Mouse (Mus musculus) limb, embryonic 12.5 days (tissue): ENCODE results near the gene Slc45a2. TPM values are rescaled to one million over a fixed set of nuclear protein-coding genes. Genes with fewer than 3 reads are reported as not detected.

Experiments
- ATAC-seq: fragments of 200-750 bp; cut with Nextera tagmentation; 2 replicates; pipeline ENCODE4 v1.8.0; 2017; ENCODE audit warnings: low read depth, moderate TSS enrichment; ENCODE audit not compliant: insufficient number of reproducible peaks, insufficient read depth, low FRiP score, low TSS enrichment
- H3K27ac ChIP-seq: fragments of 300-500 bp; sonication (generic); 2 replicates; pipeline ENCODE4 v1.5.1; 2016; ENCODE audit warnings: mild to moderate bottlenecking, moderate library complexity
- H3K27me3 ChIP-seq: fragments of 300-500 bp; sonication (generic); 2 replicates; pipeline ENCODE4 v1.6.1; 2016; ENCODE audit warnings: mild to moderate bottlenecking, moderate library complexity
- H3K36me3 ChIP-seq: fragments of 300-500 bp; sonication (generic); 2 replicates; pipeline ENCODE4 v1.6.1; 2016; ENCODE audit warnings: mild to moderate bottlenecking, moderate library complexity
- H3K4me1 ChIP-seq: fragments of 300-500 bp; sonication (generic); replicated peaks from 2 replicates; pipeline ENCODE4 v1.6.1; 2016
- H3K4me2 ChIP-seq: fragments of 300-500 bp; sonication (generic); 2 replicates; pipeline ENCODE4 v1.6.1; 2016; ENCODE audit warnings: mild to moderate bottlenecking, moderate library complexity
- H3K4me3 ChIP-seq: fragments of 300-500 bp; sonication (generic); replicated peaks from 2 replicates; pipeline ENCODE4 v1.5.1; 2016; ENCODE audit warnings: mild to moderate bottlenecking
- H3K9ac ChIP-seq: fragments of 300-500 bp; sonication (generic); replicated peaks from 2 replicates; pipeline ENCODE4 v1.6.1; 2016; ENCODE audit warnings: mild to moderate bottlenecking, moderate library complexity
- H3K9me3 ChIP-seq: fragments of 300-500 bp; sonication (generic); 2 replicates; pipeline ENCODE4 v1.6.1; 2016; ENCODE audit warnings: mild to moderate bottlenecking, moderate library complexity
- WGBS: fragments of 180-500 bp; shearing (Covaris S2); methylation state at CpG from one replicate; pipeline ENCODE4 v1.1.7; 2016; 5-methylcytosine and 5-hydroxymethylcytosine counted together
- polyA plus RNA-seq: library from polyadenylated mRNA; unstranded; fragments of >200 nt; fragmentation: Nextera tagmentation; extraction: Ambion mirVana; gene quantifications from 2 replicates; pipeline ENCODE4 v1.2.1, GENCODE M21; 2016

Slc45a2 gene
- polyA plus RNA-seq, 1 experiment from 2014 or later, result 0.15 TPM

GRCm38 (mm10) chr15:11004646-11005045 lies 4.1 kb downstream of the Slc45a2 start:
- Histone ChIP-seq H3K27ac (no peak overlapping the region), H3K4me2 (no peak overlapping the region), H3K27me3 (no peaks in the 10 kb centered on the region), H3K4me3 (no peak overlapping the region), H3K9ac (no peak overlapping the region), H3K36me3 (no peaks in the 10 kb centered on the region), H3K9me3 (no peaks in the 10 kb centered on the region), H3K4me1 (no peaks in the 10 kb centered on the region)
- no peak for ATAC-seq
- 74% methylated on average over 6 of the region's 6 CpGs for WGBS

GRCm38 (mm10) chr15:11008756-11009155 lies 8.2 kb downstream of the Slc45a2 start:
- no peak overlapping the region for H3K4me2 ChIP-seq
- whole genome bisulfite sequencing, result 24% methylated on average over 5 of the region's 5 CpGs
- no peaks in the 10 kb centered on the region for H3K9me3 ChIP-seq
- H3K36me3 ChIP-seq, result no peaks in the 10 kb centered on the region
- no peak for ATAC-seq
- no peak overlapping the region for H3K9ac ChIP-seq
- H3K27me3 ChIP-seq, result no peaks in the 10 kb centered on the region
- H3K4me3 ChIP-seq, result no peak overlapping the region
- no peak overlapping the region for H3K27ac ChIP-seq
- H3K4me1 ChIP-seq, result no peaks in the 10 kb centered on the region

DNA sequence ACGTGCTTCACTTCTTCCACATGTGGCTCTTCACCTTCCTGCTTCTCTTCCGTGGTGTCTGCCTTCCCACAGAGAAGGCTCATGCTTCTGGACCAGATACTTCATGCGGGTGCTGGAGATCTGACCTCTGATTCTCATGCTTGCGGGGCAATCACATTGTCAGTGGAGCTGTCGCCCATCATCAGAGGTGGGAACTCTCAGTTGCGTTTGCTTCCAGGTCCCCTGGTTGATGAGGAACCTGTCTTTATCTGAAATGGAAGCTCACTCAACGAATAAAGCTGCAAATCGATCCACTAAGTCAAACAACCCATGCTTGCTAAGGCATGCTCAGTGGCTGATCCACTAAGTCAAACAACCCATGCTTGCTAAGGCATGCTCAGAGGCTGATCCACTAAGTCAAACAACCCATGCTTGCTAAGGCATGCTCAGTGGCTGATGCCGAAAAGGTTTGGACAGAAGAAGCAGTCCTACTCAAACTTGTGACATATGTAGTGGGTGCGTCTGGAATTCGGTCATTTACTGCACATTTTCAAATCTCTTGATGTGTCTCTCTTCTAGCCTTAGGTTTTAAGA lies 10.5 kb downstream of the Slc45a2 start:
- Histone ChIP-seq H3K27ac (no peak overlapping the region), H3K4me3 (no peak overlapping the region)

GRCm38 (mm10) chr15:11014931-11015330 lies 14.4 kb downstream of the Slc45a2 start:
- WGBS, result 59% methylated on average over 2 of the region's 2 CpGs
- H3K27ac ChIP-seq, result no peak overlapping the region
- no peak overlapping the region for H3K4me3 ChIP-seq
- no peaks in the 10 kb centered on the region for H3K4me1 ChIP-seq
- no peaks in the 10 kb centered on the region for H3K27me3 ChIP-seq
- H3K36me3 ChIP-seq, result no peaks in the 10 kb centered on the region
- H3K9me3 ChIP-seq, result no peaks in the 10 kb centered on the region
- H3K4me2 ChIP-seq, result no peak overlapping the region
- H3K9ac ChIP-seq, result no peak overlapping the region
- ATAC-seq, result no peak

More for the DNA sequence above, 10.5 kb downstream of the Slc45a2 start:
- H3K36me3 ChIP-seq, result no peaks in the 10 kb centered on the region
- H3K9me3 ChIP-seq, result no peaks in the 10 kb centered on the region
- 90% methylated on average over 11 of the region's 11 CpGs for WGBS
- H3K4me1 ChIP-seq, result no peaks in the 10 kb centered on the region
- H3K9ac ChIP-seq, result no peak overlapping the region
- H3K4me2 ChIP-seq, result no peak overlapping the region
- H3K27me3 ChIP-seq, result no peaks in the 10 kb centered on the region
- ATAC-seq, result no peak

DNA sequence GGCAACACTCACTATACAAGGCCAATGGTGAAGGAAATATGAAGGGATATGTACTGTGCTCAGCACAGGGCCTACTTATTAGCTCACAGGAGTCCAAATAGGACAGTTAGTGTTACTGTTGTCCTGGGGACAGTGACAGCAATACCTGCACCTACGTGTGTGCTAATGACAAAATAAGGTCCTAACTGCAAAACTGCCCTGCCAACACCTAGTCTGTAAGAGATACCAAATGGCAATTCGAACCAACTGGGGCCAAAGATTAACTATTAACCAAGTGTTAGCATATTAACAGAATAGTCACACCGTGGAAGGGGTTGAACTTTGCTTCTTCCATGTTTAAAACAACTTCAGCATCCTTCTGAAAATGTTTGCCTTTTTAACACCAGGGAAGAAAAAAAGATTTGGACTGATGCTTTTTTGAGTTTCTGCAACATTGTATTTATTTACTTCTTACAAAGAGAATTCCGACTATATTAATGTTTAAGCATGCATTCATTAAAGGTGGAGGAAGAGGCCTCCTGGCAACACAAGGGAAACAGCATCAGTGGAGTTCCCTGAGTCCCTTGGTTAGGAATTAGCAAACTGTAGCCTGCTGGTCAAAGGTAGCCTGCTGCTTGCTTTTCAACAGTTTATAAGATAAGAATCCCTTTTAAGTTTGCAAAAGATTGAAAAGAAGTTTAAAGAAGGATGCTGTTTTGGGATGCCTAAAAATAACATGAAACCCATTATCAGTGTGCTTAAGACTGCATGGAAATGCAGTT lies 26.5 kb downstream of the Slc45a2 start:
- Histone ChIP-seq H3K9me3 (no peaks in the 10 kb centered on the region), H3K4me3 (no peak overlapping the region), H3K27me3 (no peaks in the 10 kb centered on the region; the same call in 1 of the 2 replicates), H3K4me2 (no peak overlapping the region), H3K4me1 (0 out of 2 replicates have a peak, but pooled peaks cover 4% of the 10 kb centered on the region), H3K36me3 (no peaks in the 10 kb centered on the region), H3K9ac (no peak overlapping the region), H3K27ac (no peak overlapping the region)
- WGBS, result 76% methylated on average over 4 of the region's 4 CpGs
- no peak for ATAC-seq

DNA sequence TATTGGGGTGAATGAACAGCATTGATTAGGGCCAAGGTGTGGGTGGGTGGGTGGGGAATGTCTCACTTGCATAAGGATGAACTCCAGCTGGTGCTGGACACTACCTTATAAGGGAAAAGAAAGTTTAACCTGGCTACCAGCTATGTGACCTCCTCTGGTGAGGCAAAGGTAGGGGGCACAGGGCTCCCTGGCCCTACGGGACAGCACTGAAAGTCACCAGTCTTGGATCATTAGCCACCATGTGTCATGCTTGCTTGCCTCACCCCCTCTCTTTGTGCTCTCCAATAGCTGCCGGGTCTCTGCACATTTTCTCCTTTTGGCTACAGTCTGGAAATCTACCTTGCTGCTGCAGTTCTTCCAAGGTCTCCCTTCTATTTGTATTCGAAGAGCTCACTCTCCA lies 29.7 kb downstream of the Slc45a2 start:
- Histone ChIP-seq H3K36me3 (no peaks in the 10 kb centered on the region), H3K27me3 (peaks cover 24% of the 10 kb centered on the region), H3K9ac (no peak overlapping the region), H3K27ac (no peak overlapping the region), H3K9me3 (no peaks in the 10 kb centered on the region), H3K4me1 (no peaks in the 10 kb centered on the region), H3K4me2 (no peak overlapping the region), H3K4me3 (no peak overlapping the region)
- ATAC-seq, result no peak
- WGBS, result 76% methylated on average over 3 of the region's 3 CpGs

- WGBS, result 5% methylated on average over 34 of the region's 34 CpGs
- Histone ChIP-seq H3K27ac (no peak overlapping the region), H3K4me3 (peak overlapping the region; percentile 43), H3K4me1 (peaks cover 21% of the 10 kb centered on the region), H3K9ac (no peak overlapping the region), H3K36me3 (no peaks in the 10 kb centered on the region), H3K4me2 (peak overlapping the region; percentile 70), H3K27me3 (peaks cover 54% of the 10 kb centered on the region), H3K9me3 (no peaks in the 10 kb centered on the region)
- no peak; the same call in 1 of the 2 replicates for ATAC-seq
Observed at GRCm38 (mm10) chr15:11035947-11036474, 35.5 kb downstream of the Slc45a2 start.

- Histone ChIP-seq H3K4me2 (peak overlapping the region; percentile 70), H3K36me3 (no peaks in the 10 kb centered on the region), H3K9ac (peak overlapping the region; percentile 35), H3K27ac (no peak overlapping the region), H3K9me3 (no peaks in the 10 kb centered on the region), H3K4me1 (peaks cover 21% of the 10 kb centered on the region), H3K27me3 (peaks cover 54% of the 10 kb centered on the region), H3K4me3 (peak overlapping the region; percentile 43)
- 0 out of 2 replicates have a peak, but pooled peaks have one; percentile 32 for ATAC-seq
- 3% methylated on average over 49 of the region's 49 CpGs for WGBS
Observed at GRCm38 (mm10) chr15:11036535-11037375, 36.2 kb downstream of the Slc45a2 start.

DNA sequence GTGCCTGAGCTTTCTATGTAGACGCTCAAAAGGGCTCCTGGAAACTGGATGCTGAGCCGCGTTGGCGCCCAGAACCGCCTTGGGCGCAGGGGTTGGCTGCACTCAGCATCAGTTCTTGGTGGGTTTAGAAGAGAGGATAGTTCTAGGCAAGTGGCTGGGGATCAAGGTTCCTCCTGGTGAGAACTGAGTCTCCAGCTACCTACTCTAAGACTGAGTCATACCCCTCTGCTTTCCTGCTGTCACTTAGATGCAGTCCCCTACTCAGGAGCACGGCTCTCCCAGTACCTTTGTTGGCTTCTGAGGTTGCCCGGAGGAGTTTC lies 36.8 kb downstream of the Slc45a2 start:
- Histone ChIP-seq H3K27me3 (peaks cover 54% of the 10 kb centered on the region), H3K27ac (no peak overlapping the region), H3K4me1 (peaks cover 21% of the 10 kb centered on the region), H3K4me2 (peak overlapping the region; percentile 70), H3K4me3 (peak overlapping the region; percentile 43), H3K36me3 (no peaks in the 10 kb centered on the region), H3K9ac (peak overlapping the region; percentile 35; the same call in 1 of the 2 replicates), H3K9me3 (no peaks in the 10 kb centered on the region)
- 9% methylated on average over 8 of the region's 8 CpGs for WGBS
- no peak for ATAC-seq

GRCm38 (mm10) chr15:11037711-11038110 lies 37.2 kb downstream of the Slc45a2 start, which contains the start of gene Rxfp3:
Rxfp3 (minus strand) TSS chr15:11037991.
- Histone ChIP-seq H3K9me3 (no peaks in the 10 kb centered on the region), H3K9ac (peak within 1 kb of the TSS; percentile 35), H3K36me3 (no peaks in the 10 kb centered on the region), H3K4me3 (peak within 1 kb of the TSS; percentile 43), H3K4me2 (peak within 1 kb of the TSS; percentile 70), H3K4me1 (peaks cover 21% of the 10 kb centered on the region), H3K27me3 (peaks cover 54% of the 10 kb centered on the region), H3K27ac (no peak within 1 kb of the TSS)
- WGBS, result 6% methylated on average over 16 of the region's 16 CpGs
- no peak for ATAC-seq

- whole genome bisulfite sequencing, result 2% methylated on average over 12 of the region's 12 CpGs
Observed at GRCm38 (mm10) chr15:11038476-11038875, 38.0 kb downstream of the Slc45a2 start.

More at GRCm38 (mm10) chr15:11038476-11038875, 38.0 kb downstream of the Slc45a2 start:
- Histone ChIP-seq H3K4me2 (no peak overlapping the region; the same call in 1 of the 2 replicates), H3K9me3 (no peaks in the 10 kb centered on the region), H3K4me3 (no peak overlapping the region), H3K27me3 (peaks cover 47% of the 10 kb centered on the region), H3K9ac (no peak overlapping the region), H3K4me1 (peaks cover 21% of the 10 kb centered on the region), H3K36me3 (no peaks in the 10 kb centered on the region), H3K27ac (no peak overlapping the region)
- no peak for ATAC-seq
